Mouse (Mus musculus) left cerebral cortex, adult 9 months (tissue): ENCODE results near the gene Fcf1.

Source experiments
- DNase-seq, 2 experiments: peaks; one replicate each; pipeline ENCODE4 v3.0.0; 2022; ENCODE audit warnings: low spot score in 2 of 2

The Fcf1 gene

GRCm38 (mm10) chr12:84970428-84971096, at the start of gene Fcf1, which contains the start of gene Arel1:
Gene Fcf1, plus strand, starts transcription at chr12:84970897.
Gene Arel1, minus strand, starts transcription at chr12:84970900.
- DNase-seq = peak; percentile 64 to 91

- DNase-seq = no peak
These were observed 48.7 kb upstream of the Fcf1 start for GRCm38 (mm10) chr12:84921881-84922419.

GRCm38 (mm10) chr12:84924324-84924723, 46.4 kb upstream of the Fcf1 start:
- DNase-seq = no peak

GRCm38 (mm10) chr12:84926542-84926941, 44.2 kb upstream of the Fcf1 start:
- no peak for DNase-seq

GRCm38 (mm10) chr12:84932210-84932609, 38.5 kb upstream of the Fcf1 start:
- DNase-seq = no peak

- no peak for DNase-seq
These were observed 35.4 kb upstream of the Fcf1 start for GRCm38 (mm10) chr12:84935343-84935742.

- peak in 1 of 2 experiments; percentile 7 for DNase-seq
These were observed 31.6 kb upstream of the Fcf1 start for GRCm38 (mm10) chr12:84939117-84939516.

- no peak for DNase-seq
These were observed 30.4 kb upstream of the Fcf1 start for GRCm38 (mm10) chr12:84940343-84940742.

- DNase-seq = no peak
These were observed 29.0 kb upstream of the Fcf1 start for GRCm38 (mm10) chr12:84941717-84942116.

GRCm38 (mm10) chr12:84943006-84943952, 27.4 kb upstream of the Fcf1 start:
- DNase-seq = no peak

GRCm38 (mm10) chr12:84944150-84944812, 26.4 kb upstream of the Fcf1 start:
- DNase-seq = no peak

- no peak for DNase-seq
These were observed 25.7 kb upstream of the Fcf1 start for GRCm38 (mm10) chr12:84944813-84945553.

- DNase-seq = no peak
These were observed 22.7 kb upstream of the Fcf1 start for GRCm38 (mm10) chr12:84947894-84948583.

- DNase-seq = no peak
These were observed 22.0 kb upstream of the Fcf1 start for GRCm38 (mm10) chr12:84948584-84949285.

GRCm38 (mm10) chr12:84950763-84951162, 19.9 kb upstream of the Fcf1 start:
- no peak for DNase-seq

- DNase-seq = no peak
These were observed 19.2 kb upstream of the Fcf1 start for GRCm38 (mm10) chr12:84951531-84951930.

GRCm38 (mm10) chr12:84952351-84952750, 18.3 kb upstream of the Fcf1 start:
- no peak for DNase-seq

- no peak for DNase-seq
These were observed 14.4 kb upstream of the Fcf1 start for GRCm38 (mm10) chr12:84956317-84956716.

- DNase-seq = no peak
These were observed 11.8 kb upstream of the Fcf1 start for GRCm38 (mm10) chr12:84958794-84959356.

- DNase-seq = no peak
These were observed 8.1 kb upstream of the Fcf1 start for GRCm38 (mm10) chr12:84962606-84963005.
